Mouse (Mus musculus) testis, postnatal 14 days (tissue): ENCODE data around the gene Aldh1b1.

Experiments
- DNase-seq: peaks from one replicate; pipeline ENCODE4 v3.0.0; 2021; ENCODE audit warnings: low spot score

The Aldh1b1 gene

DNA sequence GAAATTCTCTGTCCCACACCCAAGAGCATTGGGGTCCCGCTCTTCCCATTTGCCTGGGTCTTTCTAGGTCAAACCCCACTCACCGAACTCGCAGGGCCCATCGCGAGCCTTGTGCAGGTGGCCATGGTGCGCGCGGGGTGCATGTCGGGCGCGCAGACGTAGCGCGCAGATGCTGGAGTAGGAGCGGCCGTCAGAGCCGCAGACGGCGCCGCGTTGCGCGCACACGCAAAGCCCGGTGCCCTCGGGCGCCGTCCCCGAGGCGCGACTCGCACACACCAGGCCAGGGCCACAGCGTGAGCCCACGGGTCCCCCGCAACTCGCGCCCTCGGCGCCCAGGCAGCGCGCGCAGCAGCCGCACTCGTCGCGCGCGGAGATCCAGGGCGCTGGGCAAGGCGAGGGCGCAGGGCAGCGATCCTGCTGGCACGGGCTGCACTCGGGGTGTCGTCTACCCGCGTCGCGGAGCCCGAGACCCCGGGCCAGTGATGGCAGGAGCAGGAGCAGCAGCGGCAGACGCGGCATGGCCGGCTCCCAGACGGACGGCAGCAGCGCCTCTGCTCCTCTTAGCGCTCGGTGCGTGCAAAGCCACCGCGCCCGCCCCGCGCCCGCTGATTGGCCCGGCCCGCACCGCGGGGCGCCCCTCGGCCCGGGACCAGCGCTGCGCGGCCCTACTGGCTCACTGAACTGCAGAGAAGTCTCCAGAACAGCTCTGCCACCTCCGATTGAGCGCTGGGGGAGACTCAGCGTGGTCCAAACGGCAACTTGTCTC is 27.6 kb downstream of the Aldh1b1 start, which contains the start of gene Igfbpl1:
Igfbpl1 (minus strand) TSS at position 649 of the 766 bp plus-strand sequence.
- no peak for DNase-seq

DNA sequence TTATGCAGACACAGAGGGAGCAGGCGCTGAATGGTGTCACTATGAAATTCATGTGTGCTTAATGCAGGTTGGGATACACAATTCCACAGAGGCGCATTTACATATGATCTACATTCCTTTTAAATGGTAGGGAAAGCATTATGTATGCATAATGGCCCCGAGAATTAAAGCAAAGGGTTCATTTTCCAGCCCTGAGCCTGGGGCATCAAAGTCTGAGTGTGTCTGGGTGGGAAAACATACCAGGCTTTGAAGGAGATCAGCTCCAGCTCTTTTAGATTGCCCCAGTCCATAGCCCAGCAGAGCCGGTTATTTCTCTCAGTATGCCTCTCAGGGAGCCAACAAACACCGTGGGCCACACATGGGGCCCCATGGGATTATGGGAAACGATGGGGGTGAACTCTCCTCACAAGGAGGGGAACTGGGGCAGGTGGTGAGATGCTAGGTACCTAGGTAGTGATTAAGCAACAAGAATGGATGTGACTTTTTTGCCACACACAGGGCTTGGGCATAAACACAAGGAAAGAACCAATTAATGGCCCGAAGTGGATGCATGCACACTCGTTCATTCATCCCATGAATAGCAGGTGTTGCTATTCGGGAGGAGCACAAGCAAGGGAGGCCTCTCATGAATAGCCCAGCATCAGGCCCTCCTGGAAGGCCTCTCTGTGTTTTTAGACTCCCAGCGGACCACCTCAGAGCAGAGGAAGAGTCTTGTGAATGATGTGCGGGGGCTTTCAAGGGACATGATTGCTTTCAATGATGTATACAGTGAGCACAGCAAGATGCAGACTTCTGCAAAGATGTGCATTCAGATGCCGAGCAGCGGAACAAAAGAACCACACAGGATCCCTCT is 31.3 kb downstream of the Aldh1b1 start:
- DNase-seq: no peak

- no peak for DNase-seq
Observed at GRCm38 (mm10) chr4:45831996-45832395, 33.2 kb downstream of the Aldh1b1 start.

DNA sequence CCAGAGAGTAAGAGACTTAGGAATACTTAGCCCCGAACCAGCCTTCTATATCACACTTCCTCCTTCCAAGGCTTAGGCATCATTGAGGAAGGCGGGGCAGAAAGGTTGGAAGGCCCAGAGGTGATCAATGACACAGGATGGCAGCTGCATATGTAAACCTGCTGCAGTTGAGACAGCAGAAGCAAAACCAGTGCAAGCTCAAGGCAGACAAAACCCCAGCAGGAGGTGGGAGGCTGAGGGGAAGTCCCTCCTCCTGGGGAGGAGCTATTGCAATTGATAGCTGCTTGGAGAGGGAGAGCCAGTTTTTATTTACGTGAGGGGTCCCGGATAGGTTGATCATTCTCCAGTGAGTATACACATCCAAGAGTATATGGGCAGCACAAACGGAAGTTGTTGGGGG is 34.6 kb downstream of the Aldh1b1 start:
- no peak for DNase-seq

GRCm38 (mm10) chr4:45844355-45844754 is 45.5 kb downstream of the Aldh1b1 start:
- no peak for DNase-seq

GRCm38 (mm10) chr4:45846263-45846662 is 47.4 kb downstream of the Aldh1b1 start:
- no peak for DNase-seq

- DNase-seq: no peak
Observed at GRCm38 (mm10) chr4:45848109-45848824, 49.4 kb downstream of the Aldh1b1 start, which contains the start of gene Stra6l. Gene Stra6l, plus strand, starts transcription at chr4:45848664.

DNA sequence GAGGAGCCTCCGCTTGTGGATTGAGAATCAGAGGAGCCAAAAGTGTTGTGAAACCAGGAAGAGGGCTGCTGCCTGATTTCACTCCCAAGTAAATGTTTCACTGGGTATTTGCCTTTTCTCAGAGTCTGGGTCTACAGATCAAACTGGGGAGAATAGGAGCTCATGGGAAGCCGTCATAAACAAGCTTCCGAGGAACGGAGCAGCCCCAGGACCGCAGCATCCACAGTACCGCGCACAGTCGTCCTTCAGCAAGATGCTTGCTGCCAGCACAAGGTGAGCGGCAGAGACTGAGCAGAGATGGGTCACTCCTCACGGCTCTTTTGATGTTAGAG is 50.0 kb downstream of the Aldh1b1 start:
- no peak for DNase-seq

GRCm38 (mm10) chr4:45849419-45849818 is 50.6 kb downstream of the Aldh1b1 start:
- no peak for DNase-seq

DNA sequence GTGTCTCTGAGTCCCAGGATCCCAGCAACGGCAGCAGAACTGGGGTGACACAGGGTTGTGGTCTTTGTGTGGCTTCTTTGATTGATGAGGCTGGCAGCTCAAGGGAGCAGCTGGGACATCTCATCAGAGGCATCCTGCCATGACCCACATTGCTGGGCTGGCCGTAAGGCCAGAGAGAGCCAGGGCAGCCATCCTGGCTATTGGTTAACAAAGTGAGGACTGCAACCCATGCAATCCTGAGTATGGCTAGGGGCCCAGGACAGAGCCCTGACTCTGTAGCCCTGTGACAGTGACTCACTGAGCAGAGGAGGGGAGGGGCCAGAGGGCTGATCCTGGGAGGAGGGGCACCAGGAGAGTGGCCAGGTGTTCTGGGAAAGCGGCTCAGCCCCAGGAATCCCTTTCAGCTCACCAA is 52.8 kb downstream of the Aldh1b1 start:
- no peak for DNase-seq

DNA sequence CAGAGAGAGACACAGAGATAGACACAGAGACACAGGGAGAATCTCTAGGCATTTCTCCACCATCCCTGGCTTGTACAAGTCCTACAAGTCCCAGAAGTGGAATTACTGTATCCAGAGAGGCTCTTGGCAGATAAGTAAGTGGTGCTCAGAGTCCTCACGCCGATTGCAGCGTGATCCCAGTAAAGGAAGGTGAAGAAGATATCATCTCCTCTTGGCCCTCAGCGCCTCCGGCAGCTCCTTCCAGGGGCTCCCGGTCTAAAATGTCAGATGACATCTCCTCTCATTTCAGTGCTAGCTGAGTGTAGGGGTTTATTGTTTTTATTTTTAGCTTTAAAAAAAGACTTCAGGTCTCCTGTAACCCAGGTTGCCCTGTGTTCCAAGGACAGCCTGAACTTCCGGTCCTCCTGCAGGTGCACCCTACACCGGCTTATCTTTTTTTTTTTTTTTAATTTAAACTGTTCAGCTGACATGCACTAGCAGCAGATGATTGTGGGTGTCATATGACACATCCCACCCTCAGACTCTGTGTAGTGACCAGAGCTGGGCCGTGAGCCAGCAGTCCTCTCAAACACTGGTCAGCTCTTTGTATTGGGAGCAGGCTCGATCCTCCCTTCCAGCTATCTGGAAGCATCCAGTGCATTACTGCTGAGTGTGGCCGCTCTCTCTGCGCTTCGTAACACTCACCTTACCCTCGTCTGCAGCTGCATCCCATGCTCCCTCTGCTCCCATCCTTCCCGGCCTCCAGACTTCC is 54.8 kb downstream of the Aldh1b1 start:
- DNase-seq: no peak
